Mouse (Mus musculus) embryonic facial prominence, embryonic 14.5 days (tissue): ENCODE data around the gene Ccdc88b. TPM values are rescaled to one million over a fixed set of nuclear protein-coding genes. Genes with fewer than 3 reads are reported as not detected.

Experiments used
- ATAC-seq: fragments of 200-750 bp; cut with Nextera tagmentation; 2 replicates; pipeline ENCODE4 v1.8.0; 2017; ENCODE audit warnings: low read depth, moderate number of reproducible peaks, moderate TSS enrichment
- DNase-seq: peaks from one replicate; pipeline ENCODE4 v3.0.0-alpha.2; 2015; ENCODE audit warnings: low spot score
- H3K27ac ChIP-seq: fragments of 300-500 bp; sonication (generic); replicated peaks from 2 replicates; pipeline ENCODE4 v1.5.1; 2014; ENCODE audit warnings: low read depth, mild to moderate bottlenecking, low read length, moderate library complexity
- H3K27me3 ChIP-seq: fragments of 300-500 bp; sonication (generic); replicated peaks from 2 replicates; pipeline ENCODE4 v1.6.1; 2014; ENCODE audit warnings: low read length; ENCODE audit not compliant: control insufficient read depth, insufficient read depth
- H3K36me3 ChIP-seq: fragments of 300-500 bp; sonication (generic); 2 replicates; pipeline ENCODE4 v1.6.1; 2014; ENCODE audit warnings: low read length, mixed read lengths; ENCODE audit not compliant: control insufficient read depth, insufficient read depth
- H3K4me1 ChIP-seq: fragments of 300-500 bp; sonication (generic); 2 replicates; pipeline ENCODE4 v1.6.1; 2014; ENCODE audit warnings: antibody characterized with exemption, low read length; ENCODE audit not compliant: control insufficient read depth, insufficient read depth
- H3K4me2 ChIP-seq: fragments of 300-500 bp; sonication (generic); 2 replicates; pipeline ENCODE4 v1.6.1; 2014; ENCODE audit warnings: low read depth, mild to moderate bottlenecking, low read length, moderate library complexity, mixed read lengths
- H3K4me3 ChIP-seq: fragments of 300-500 bp; sonication (generic); 2 replicates; pipeline ENCODE4 v1.5.1; 2014; ENCODE audit warnings: low read depth, mild to moderate bottlenecking, low read length
- H3K9ac ChIP-seq: fragments of 300-500 bp; sonication (generic); 2 replicates; pipeline ENCODE4 v1.6.1; 2014; ENCODE audit warnings: low read depth, mild to moderate bottlenecking, low read length, moderate library complexity, mixed read lengths
- H3K9me3 ChIP-seq: fragments of 300-500 bp; sonication (generic); 2 replicates; pipeline ENCODE4 v1.6.1; 2016; ENCODE audit warnings: low read length; ENCODE audit not compliant: control insufficient read depth
- WGBS: fragments of 180-500 bp; shearing (Covaris S2); extraction: QIAGEN DNeasy Blood & Tissue Kit; methylation state at CpG from one replicate; pipeline ENCODE4 v1.1.7; 2014; 5-methylcytosine and 5-hydroxymethylcytosine counted together
- polyA plus RNA-seq: library from polyadenylated mRNA; unstranded; fragments of >200 nt; fragmentation: Nextera tagmentation; extraction: Ambion mirVana; gene quantifications from 2 replicates; pipeline ENCODE4 v1.2.1, GENCODE M21; 2014

Gene Ccdc88b
- polyA plus RNA-seq, 1 experiment from 2014 or later, result 1.2 TPM

DNA sequence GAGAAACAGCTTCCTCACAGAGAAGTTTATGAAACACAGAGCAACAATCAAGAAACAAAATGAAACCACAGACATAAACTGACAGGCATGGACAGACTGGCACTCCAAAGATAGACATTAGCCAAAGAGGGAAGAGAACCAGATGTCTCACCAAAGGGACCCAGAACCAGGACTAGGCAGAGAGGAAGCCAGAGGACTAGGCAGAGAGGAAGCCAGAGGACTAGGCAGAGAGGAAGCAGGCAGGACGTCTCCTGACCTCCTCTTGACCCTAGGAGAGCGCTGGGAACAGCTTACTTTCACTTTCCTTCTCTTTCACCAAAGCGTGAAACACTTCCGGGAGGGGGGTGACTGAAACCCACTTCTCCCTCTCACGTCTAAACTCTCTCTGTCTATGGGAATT is 11.3 kb upstream of the Ccdc88b start:
- Histone ChIP-seq H3K36me3 (no peaks in the 10 kb centered on the region), H3K9ac (no peak overlapping the region; the same call in 1 of the 2 replicates), H3K4me3 (peak overlapping the region; percentile 10; the same call in 1 of the 2 replicates), H3K4me1 (0 out of 2 replicates have a peak, but pooled peaks cover 4% of the 10 kb centered on the region), H3K27ac (no peak overlapping the region), H3K4me2 (peak overlapping the region; percentile 40), H3K9me3 (no peaks in the 10 kb centered on the region), H3K27me3 (no peaks in the 10 kb centered on the region)
- no peak for ATAC-seq
- peak; percentile 53 for DNase-seq
- 3% methylated on average over 5 of the region's 5 CpGs for WGBS

DNA sequence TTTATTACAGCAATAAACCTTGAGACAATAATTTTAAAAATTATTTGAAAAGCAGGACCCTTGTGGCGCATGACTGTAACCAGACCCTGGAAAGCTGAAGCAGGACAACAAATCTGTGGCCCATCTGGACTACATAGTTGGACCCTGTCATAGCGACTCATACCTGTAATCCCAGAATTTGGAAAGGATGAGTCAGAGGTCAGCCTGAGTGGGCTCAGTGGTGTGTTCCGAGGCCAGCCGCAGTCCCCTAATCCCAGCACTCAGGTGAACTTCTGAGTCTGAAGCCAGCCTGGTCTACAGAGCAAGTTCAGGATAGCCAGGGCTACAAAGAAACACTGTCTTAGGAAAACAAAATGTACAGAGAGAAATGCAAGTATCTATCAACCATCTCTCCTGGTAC is 3.4 kb upstream of the Ccdc88b start:
- H3K9ac ChIP-seq, result no peak overlapping the region
- no peak for DNase-seq

DNA sequence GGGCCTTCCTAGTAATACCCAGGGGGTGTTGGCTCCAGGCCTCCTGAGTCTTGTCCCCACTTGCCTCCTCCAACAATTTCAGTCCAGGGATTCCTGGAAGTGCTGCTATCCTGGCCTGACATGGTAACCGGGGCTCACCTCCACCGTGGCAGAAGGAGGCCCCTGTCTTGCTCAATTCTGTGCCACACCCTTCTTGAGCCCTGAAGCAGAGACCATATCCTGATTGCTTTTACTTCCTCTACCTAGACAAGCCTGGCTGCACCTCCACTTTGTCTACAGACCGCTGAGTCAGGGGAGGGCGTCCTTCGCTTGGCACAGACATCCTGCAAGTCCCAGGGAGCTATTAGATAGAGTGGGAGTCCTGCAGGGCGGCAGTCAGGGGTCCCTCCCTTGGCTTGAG is 2.7 kb upstream of the Ccdc88b start:
- no peak overlapping the region for H3K9ac ChIP-seq
- H3K4me3 ChIP-seq, result no peak overlapping the region
- WGBS, result 77% methylated on average over 6 of the region's 6 CpGs
- no peaks in the 10 kb centered on the region for H3K36me3 ChIP-seq
- H3K27ac ChIP-seq, result no peak overlapping the region
- H3K27me3 ChIP-seq, result 0 out of 2 replicates have a peak, but pooled peaks cover 2% of the 10 kb centered on the region
- DNase-seq (no peak), ATAC-seq (no peak)
- H3K4me1 ChIP-seq, result no peaks in the 10 kb centered on the region
- no peaks in the 10 kb centered on the region for H3K9me3 ChIP-seq
- no peak overlapping the region for H3K4me2 ChIP-seq

More for the DNA sequence above, 3.4 kb upstream of the Ccdc88b start:
- 84% methylated on average over 4 of the region's 4 CpGs for WGBS
- Histone ChIP-seq H3K36me3 (no peaks in the 10 kb centered on the region), H3K9me3 (no peaks in the 10 kb centered on the region), H3K4me1 (no peaks in the 10 kb centered on the region), H3K4me2 (no peak overlapping the region), H3K4me3 (no peak overlapping the region), H3K27me3 (no peaks in the 10 kb centered on the region), H3K27ac (no peak overlapping the region)
- no peak for ATAC-seq

DNA sequence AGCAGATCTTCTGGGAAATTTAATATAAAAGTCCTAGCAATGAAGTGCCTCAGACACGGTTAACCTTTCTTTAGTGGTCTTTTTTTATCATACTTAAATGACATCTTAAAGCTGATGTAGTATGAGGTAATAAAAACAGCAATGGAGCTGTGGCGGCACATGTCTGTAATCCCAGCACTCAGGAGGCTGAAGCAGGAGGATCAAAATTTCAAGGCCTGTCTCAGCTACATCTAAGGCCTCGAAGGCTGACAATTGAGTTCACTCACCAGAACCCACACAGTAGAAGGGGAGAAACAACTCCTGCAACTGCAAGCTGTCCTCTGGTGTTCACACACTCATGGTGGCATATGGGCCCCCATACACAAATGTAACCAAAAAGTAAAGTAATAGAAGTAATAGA is 2.0 kb upstream of the Ccdc88b start:
- Histone ChIP-seq H3K4me3 (no peak overlapping the region), H3K9me3 (no peaks in the 10 kb centered on the region), H3K36me3 (no peaks in the 10 kb centered on the region), H3K27me3 (0 out of 2 replicates have a peak, but pooled peaks cover 4% of the 10 kb centered on the region), H3K27ac (no peak overlapping the region), H3K9ac (no peak overlapping the region), H3K4me2 (no peak overlapping the region), H3K4me1 (peaks cover 5% of the 10 kb centered on the region; the same call in 1 of the 2 replicates)
- no peak for ATAC-seq
- WGBS, result 80% methylated on average over 3 of the region's 3 CpGs
- DNase-seq, result no peak

DNA sequence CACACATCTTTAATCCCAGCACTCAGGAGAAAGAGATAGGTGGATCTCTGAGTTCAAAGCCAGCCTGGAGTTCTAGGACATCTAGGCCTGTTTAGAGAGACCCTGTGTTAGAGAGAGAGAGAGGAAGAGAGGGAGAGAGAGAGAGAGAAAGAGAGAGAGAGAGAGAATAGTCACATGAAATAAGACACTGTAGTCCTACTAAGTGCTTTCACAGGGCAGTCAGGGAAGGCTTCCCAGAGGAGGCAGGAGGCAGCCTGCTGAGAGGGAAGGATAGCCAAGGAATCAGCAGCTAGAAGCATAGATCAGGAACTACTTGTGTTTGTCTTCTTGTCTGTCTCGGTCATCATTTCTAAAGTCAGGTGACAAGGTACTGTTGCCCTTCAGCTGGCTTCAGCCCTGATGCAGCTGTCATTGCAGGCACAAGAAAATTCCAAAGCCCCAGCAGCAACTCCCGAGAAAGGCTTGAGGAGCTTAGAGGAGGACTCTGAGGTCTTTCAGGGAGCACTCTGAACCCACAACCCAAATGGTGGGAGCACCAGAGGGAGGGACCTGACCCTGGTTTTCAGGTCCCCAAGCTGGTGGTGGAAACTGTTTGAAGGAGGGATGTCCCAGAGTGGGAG is 1.1 kb upstream of the Ccdc88b start:
- H3K4me1 ChIP-seq, result peaks cover 6% of the 10 kb centered on the region; the same call in 1 of the 2 replicates
- H3K36me3 ChIP-seq, result no peaks in the 10 kb centered on the region
- 0 out of 2 replicates have a peak, but pooled peaks cover 4% of the 10 kb centered on the region for H3K27me3 ChIP-seq
- WGBS, result 63% methylated on average over 2 of the region's 2 CpGs
- H3K27ac ChIP-seq, result no peak overlapping the region
- DNase-seq (no peak), ATAC-seq (no peak)
- no peaks in the 10 kb centered on the region for H3K9me3 ChIP-seq
- no peak overlapping the region for H3K9ac ChIP-seq
- no peak overlapping the region for H3K4me2 ChIP-seq
- H3K4me3 ChIP-seq, result no peak overlapping the region

DNA sequence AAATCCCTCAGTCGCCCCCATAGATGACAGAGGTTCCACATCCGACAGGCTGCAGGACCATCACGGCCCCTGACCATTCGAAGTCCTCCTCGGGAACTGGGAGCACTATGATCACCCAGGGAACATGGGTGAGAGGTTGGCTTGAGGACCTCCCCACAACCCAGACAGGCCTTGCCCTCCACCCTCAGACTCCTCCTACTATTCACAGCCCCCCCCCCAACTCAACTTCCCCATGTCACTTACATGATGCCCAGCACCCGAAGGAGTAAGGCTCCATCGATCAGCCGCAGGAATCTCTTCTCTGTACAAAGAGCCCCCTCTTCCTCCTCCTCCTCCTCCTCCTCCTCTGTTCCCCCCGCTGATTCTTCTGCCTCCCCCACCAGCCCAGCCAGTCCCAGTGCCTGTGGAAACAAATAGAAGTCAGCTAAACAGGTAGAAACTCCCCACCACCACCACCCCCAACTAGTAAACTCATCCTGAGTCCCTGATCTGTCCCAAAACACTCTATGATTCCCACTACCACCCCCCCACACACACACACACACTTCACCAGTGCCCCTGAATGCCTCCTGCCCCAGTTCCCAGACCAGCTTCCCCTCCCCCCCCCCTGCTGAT is 513 bp downstream of the Ccdc88b start:
- Histone ChIP-seq H3K27me3 (0 out of 2 replicates have a peak, but pooled peaks cover 4% of the 10 kb centered on the region), H3K9me3 (no peaks in the 10 kb centered on the region), H3K36me3 (no peaks in the 10 kb centered on the region), H3K27ac (no peak overlapping the region), H3K4me1 (peaks cover 6% of the 10 kb centered on the region; the same call in 1 of the 2 replicates), H3K4me2 (no peak overlapping the region), H3K9ac (no peak overlapping the region), H3K4me3 (no peak overlapping the region)
- 84% methylated on average over 9 of the region's 9 CpGs for WGBS
- ATAC-seq (no peak), DNase-seq (no peak)

DNA sequence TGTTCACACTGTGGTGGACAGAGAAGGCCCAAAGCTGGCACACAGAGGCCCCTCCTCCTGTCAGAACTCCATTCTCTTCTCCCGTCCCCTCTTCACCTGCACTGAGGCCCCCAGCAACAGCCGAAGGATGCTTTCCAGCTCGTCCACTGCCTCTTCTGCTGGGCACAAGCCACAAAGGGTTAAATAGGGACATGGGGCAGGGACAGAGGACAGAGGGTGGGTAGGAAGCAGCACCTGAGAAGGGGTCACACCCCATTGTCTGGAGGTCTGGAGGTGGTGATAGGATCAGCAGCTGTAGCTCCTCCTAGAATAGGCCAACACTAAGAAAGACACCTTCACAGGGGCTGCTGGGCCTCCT is 1.0 kb downstream of the Ccdc88b start:
- H3K4me3 ChIP-seq, result no peak overlapping the region
- H3K27ac ChIP-seq, result no peak overlapping the region
- H3K4me1 ChIP-seq, result peaks cover 6% of the 10 kb centered on the region; the same call in 1 of the 2 replicates
- H3K27me3 ChIP-seq, result 0 out of 2 replicates have a peak, but pooled peaks cover 4% of the 10 kb centered on the region
- H3K9me3 ChIP-seq, result no peaks in the 10 kb centered on the region
- H3K9ac ChIP-seq, result no peak overlapping the region
- no peak for ATAC-seq
- no peaks in the 10 kb centered on the region for H3K36me3 ChIP-seq
- no peak for DNase-seq
- no peak overlapping the region for H3K4me2 ChIP-seq
- 58% methylated on average over 3 of the region's 3 CpGs for WGBS

DNA sequence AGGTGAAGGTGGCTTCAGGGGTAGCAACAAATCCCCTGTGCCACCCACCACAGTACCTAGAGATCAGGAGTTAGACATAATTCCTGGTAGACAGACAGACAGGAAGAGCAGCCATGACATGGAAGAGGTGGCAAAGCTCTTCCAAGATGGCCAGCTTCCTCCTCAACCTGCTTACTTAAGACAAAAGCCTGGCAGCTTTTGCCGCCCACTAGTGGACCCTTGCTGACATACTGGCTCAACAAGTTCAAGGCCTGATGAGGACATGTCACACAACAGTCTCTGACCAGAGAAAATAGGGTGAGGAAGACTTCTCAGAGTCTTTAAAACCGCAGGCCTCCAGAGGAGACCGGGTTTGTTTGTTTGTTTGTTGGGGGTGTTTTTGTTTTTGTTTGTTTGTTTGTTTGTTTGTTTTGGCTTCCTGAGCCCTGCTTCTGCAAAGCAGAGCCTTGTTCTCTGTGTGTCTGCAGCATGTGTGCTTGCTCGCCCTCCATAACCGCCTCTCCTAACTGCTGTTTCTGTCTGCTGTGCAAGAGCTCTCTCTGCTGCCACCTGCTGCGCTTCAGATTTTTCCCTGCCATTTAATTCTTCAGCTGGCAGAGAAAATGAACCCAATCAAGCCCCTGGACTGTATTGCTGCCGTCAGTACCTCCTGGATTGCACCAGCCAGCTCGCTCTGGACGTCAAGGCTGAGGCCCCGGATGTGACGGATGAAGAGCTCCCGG is 1.6 kb downstream of the Ccdc88b start:
- Histone ChIP-seq H3K36me3 (no peaks in the 10 kb centered on the region), H3K4me3 (no peak overlapping the region), H3K9me3 (no peaks in the 10 kb centered on the region), H3K27ac (no peak overlapping the region), H3K4me2 (no peak overlapping the region), H3K4me1 (peaks cover 6% of the 10 kb centered on the region; the same call in 1 of the 2 replicates), H3K27me3 (0 out of 2 replicates have a peak, but pooled peaks cover 4% of the 10 kb centered on the region), H3K9ac (no peak overlapping the region)
- 48% methylated on average over 12 of the region's 12 CpGs for WGBS
- peak; percentile 78 for DNase-seq
- ATAC-seq, result no peak
